Mouse (Mus musculus) lung, postnatal 0 days (tissue): ENCODE measurements around the gene Neurog3. TPM values are rescaled to one million over a fixed set of nuclear protein-coding genes. Genes with fewer than 3 reads are reported as not detected.

Source experiments
- ATAC-seq: fragments of 200-750 bp; cut with Nextera tagmentation; 2 replicates; pipeline ENCODE4 v1.8.0; 2017; ENCODE audit warnings: moderate library complexity
- DNase-seq: peaks from one replicate; pipeline ENCODE4 v3.0.0-alpha.2; 2016; ENCODE audit warnings: low spot score
- H3K27ac ChIP-seq: fragments of 300-500 bp; sonication (generic); 2 replicates; pipeline ENCODE4 v1.5.1; 2014; ENCODE audit warnings: antibody characterized with exemption, mild to moderate bottlenecking, low read length, mixed read lengths
- H3K27me3 ChIP-seq: fragments of 300-500 bp; sonication (generic); replicated peaks from 2 replicates; pipeline ENCODE4 v1.6.1; 2014; ENCODE audit warnings: low read length, mixed read lengths; ENCODE audit not compliant: insufficient read depth
- H3K36me3 ChIP-seq: fragments of 300-500 bp; sonication (generic); 2 replicates; pipeline ENCODE4 v1.6.1; 2014; ENCODE audit warnings: low read length, mixed read lengths; ENCODE audit not compliant: insufficient read depth
- H3K4me1 ChIP-seq: fragments of 300-500 bp; sonication (generic); 2 replicates; pipeline ENCODE4 v1.6.1; 2014; ENCODE audit warnings: antibody characterized with exemption, low read depth, low read length, mixed read lengths; ENCODE audit not compliant: insufficient read depth
- H3K4me2 ChIP-seq: fragments of 300-500 bp; sonication (generic); replicated peaks from 2 replicates; pipeline ENCODE4 v1.6.1; 2014; ENCODE audit warnings: low read depth, mild to moderate bottlenecking, low read length, moderate library complexity, mixed read lengths
- H3K4me3 ChIP-seq: fragments of 300-500 bp; sonication (generic); 2 replicates; pipeline ENCODE4 v1.5.1; 2014; ENCODE audit warnings: low read depth, low read length
- H3K9ac ChIP-seq: fragments of 300-500 bp; sonication (generic); replicated peaks from 2 replicates; pipeline ENCODE4 v1.6.1; 2014; ENCODE audit warnings: low read depth, mild to moderate bottlenecking
- H3K9me3 ChIP-seq: fragments of 300-500 bp; sonication (generic); 2 replicates; pipeline ENCODE4 v1.6.1; 2016; ENCODE audit warnings: low read length, mixed read lengths
- CTCF ChIP-seq: IDR thresholded peaks from 2 replicates; pipeline ENCODE4 v1.5.1; 2016; ENCODE audit warnings: antibody characterized with exemption, mild to moderate bottlenecking
- EP300 ChIP-seq: IDR thresholded peaks from 2 replicates; pipeline ENCODE4 v1.6.1; 2016; ENCODE audit warnings: antibody characterized with exemption, mild to moderate bottlenecking, control low read depth
- WGBS: fragments of 180-500 bp; shearing (Covaris S2); extraction: QIAGEN DNeasy Blood & Tissue Kit; methylation state at CpG from one replicate; pipeline ENCODE4 v1.1.7; 2014; 5-methylcytosine and 5-hydroxymethylcytosine counted together
- polyA plus RNA-seq: library from polyadenylated mRNA; unstranded; fragments of >200 nt; fragmentation: Nextera tagmentation; extraction: Ambion mirVana; gene quantifications from 2 replicates; pipeline ENCODE4 v1.2.1, GENCODE M21; 2015

Neurog3 gene
- polyA plus RNA-seq, 1 experiment from 2014 or later = not detected

DNA sequence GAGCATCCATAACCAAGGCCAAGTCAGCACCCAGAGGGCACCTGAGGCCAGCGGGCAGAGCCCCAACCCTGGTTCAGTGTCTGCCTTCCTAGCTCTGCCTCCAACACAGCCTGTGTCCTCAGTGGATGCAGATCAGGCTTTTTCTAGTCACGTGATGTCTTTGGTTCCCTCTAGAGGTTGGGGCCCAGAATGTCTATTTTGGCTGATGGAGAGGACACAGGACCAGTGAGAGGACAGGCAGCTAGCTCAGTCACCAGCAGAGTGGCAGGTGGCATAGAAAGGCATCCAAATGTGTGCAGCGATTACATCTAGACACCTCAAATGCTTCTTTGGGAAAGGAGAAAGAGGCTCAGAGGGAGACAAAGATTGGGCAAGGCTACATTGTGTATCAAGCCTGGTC is 48.8 kb downstream of the Neurog3 start:
- Histone ChIP-seq H3K9me3 (no peaks in the 10 kb centered on the region), H3K27me3 (no peaks in the 10 kb centered on the region), H3K27ac (no peak overlapping the region), H3K9ac (no peak overlapping the region), H3K4me3 (no peak overlapping the region), H3K36me3 (no peaks in the 10 kb centered on the region), H3K4me1 (no peaks in the 10 kb centered on the region), H3K4me2 (no peak overlapping the region)
- 44% methylated on average over 3 of the region's 3 CpGs for WGBS
- ATAC-seq (no peak), DNase-seq (no peak)
- TF ChIP-seq EP300 = no peak
- TF ChIP-seq CTCF = peak; percentile 13

GRCm38 (mm10) chr10:62182471-62183014 is 49.7 kb downstream of the Neurog3 start:
- no peaks in the 10 kb centered on the region for H3K4me1 ChIP-seq
- H3K27ac ChIP-seq = no peak overlapping the region
- no peak overlapping the region for H3K4me2 ChIP-seq
- no peak for DNase-seq
- H3K36me3 ChIP-seq = no peaks in the 10 kb centered on the region
- 72% methylated on average over 6 of the region's 6 CpGs for WGBS
- H3K9ac ChIP-seq = no peak overlapping the region
- H3K9me3 ChIP-seq = no peaks in the 10 kb centered on the region
- no peak overlapping the region for H3K4me3 ChIP-seq
- ATAC-seq = no peak
- no peak for TF ChIP-seq CTCF
- TF ChIP-seq EP300 = no peak
- H3K27me3 ChIP-seq = no peaks in the 10 kb centered on the region

GRCm38 (mm10) chr10:62183053-62183452 is 50.2 kb downstream of the Neurog3 start:
- no peak overlapping the region for H3K4me2 ChIP-seq
- TF ChIP-seq EP300 (no peak), CTCF (peak; percentile 100)
- H3K27me3 ChIP-seq = no peaks in the 10 kb centered on the region
- no peak overlapping the region for H3K9ac ChIP-seq
- ATAC-seq (peak; percentile 70), DNase-seq (peak; percentile 95)
- no peaks in the 10 kb centered on the region for H3K36me3 ChIP-seq
- 2% methylated on average over 10 of the region's 10 CpGs for WGBS
- H3K27ac ChIP-seq = no peak overlapping the region
- H3K9me3 ChIP-seq = no peaks in the 10 kb centered on the region
- no peak overlapping the region for H3K4me3 ChIP-seq
- no peaks in the 10 kb centered on the region for H3K4me1 ChIP-seq

Other genes starting within 250 kb of the Neurog3 start
- gene Col13a1, start 154.0 kb upstream of the Neurog3 start, polyA plus RNA-seq = 54.8 and 61.8 TPM in 2 replicates
- gene Fam241b, start 10.8 kb downstream of the Neurog3 start, polyA plus RNA-seq = 16.8 and 18.5 TPM in 2 replicates
- 106 and 119 TPM in 2 replicates for gene Tspan15, start 98.2 kb downstream of the Neurog3 start, polyA plus RNA-seq
- gene Tacr2, start 119.3 kb downstream of the Neurog3 start, polyA plus RNA-seq = 0.32 and 0.40 TPM in 2 replicates
- gene Hk1, start 246.8 kb downstream of the Neurog3 start, polyA plus RNA-seq = 25.8 and 27.8 TPM in 2 replicates